8 mouse cellular contexts compared by ENCODE assay signal in genomic region chr10:53580137-53580536, GRCm38 (mm10). TPM values are rescaled to one million over a fixed set of nuclear protein-coding genes. Genes with fewer than 3 reads are reported as not detected.
A peak's percentile ranks its signal among the peaks of the same experiment; 100 is the strongest.
DNase-seq lines count a peak whose midpoint lies in the region; ATAC-seq lines count a peak whose summit lies in the region.

No protein-coding gene starts in this region.

- ATAC-seq in liver, embryonic 11.5 days (replicated peaks; ENCODE audit: low FRiP score), result peak; percentile 73
- ATAC-seq in stomach, embryonic 16.5 days (ENCODE audit: insufficient read depth, low FRiP score), result peak; percentile 74; the same call in 1 of the 2 replicates

- H3K4me3 ChIP-seq in liver, embryonic 11.5 days (ENCODE audit: low read depth, low read length), result peak overlapping the region; percentile 5; the same call in 1 of the 2 replicates
- peak overlapping the region; percentile 54 for H3K4me3 ChIP-seq in stomach, embryonic 16.5 days (replicated peaks; ENCODE audit: low read length)

- no peaks in the 10 kb centered on the region for H3K9me3 ChIP-seq in liver, embryonic 11.5 days (ENCODE audit: control insufficient read depth, low read length)
- H3K9me3 ChIP-seq in stomach, embryonic 16.5 days (replicated peaks; ENCODE audit: control insufficient read depth, low read length), result no peaks in the 10 kb centered on the region

- H3K36me3 ChIP-seq in liver, embryonic 11.5 days (ENCODE audit: control insufficient read depth, insufficient read depth, low read length), result no peaks in the 10 kb centered on the region
- no peaks in the 10 kb centered on the region for H3K36me3 ChIP-seq in stomach, embryonic 16.5 days (ENCODE audit: control insufficient read depth, insufficient read depth, low read length)

- intact Hi-C loops in heart, postnatal 10 days (cut with DNase I), result no loop called here

- no peaks in the 10 kb centered on the region for H3K27me3 ChIP-seq in liver, embryonic 11.5 days (replicated peaks; ENCODE audit: control insufficient read depth, insufficient read depth, low read length)
- H3K27me3 ChIP-seq in stomach, embryonic 16.5 days (ENCODE audit: control insufficient read depth, insufficient read depth, low read length), result no peaks in the 10 kb centered on the region

- H3K27ac ChIP-seq in liver, embryonic 11.5 days (ENCODE audit: low read depth, low read length), result no peak overlapping the region
- H3K27ac ChIP-seq in stomach, embryonic 16.5 days (ENCODE audit: low read length), result peak overlapping the region; percentile 52; the same call in 1 of the 2 replicates

- WGBS in liver, embryonic 11.5 days, result 33% methylated on average over 7 of the region's 7 CpGs
- 31% methylated on average over 7 of the region's 7 CpGs for WGBS in stomach, embryonic 16.5 days

- H3K4me1 ChIP-seq in liver, embryonic 11.5 days (replicated peaks; ENCODE audit: control insufficient read depth, insufficient read depth, low read length), result peaks cover 6% of the 10 kb centered on the region; the same call in 1 of the 2 replicates
- H3K4me1 ChIP-seq in stomach, embryonic 16.5 days (ENCODE audit: control insufficient read depth, insufficient read depth, low read length), result peaks cover 8% of the 10 kb centered on the region; the same call in 1 of the 2 replicates

- H3K4me2 ChIP-seq in liver, embryonic 11.5 days, result peak overlapping the region; percentile 67
- peak overlapping the region; percentile 76 for H3K4me2 ChIP-seq in stomach, embryonic 16.5 days (ENCODE audit: low read depth, low read length)

- H3K9ac ChIP-seq in liver, embryonic 11.5 days (ENCODE audit: low read depth, low read length), result no peak overlapping the region
- peak overlapping the region; percentile 31; the same call in 1 of the 2 replicates for H3K9ac ChIP-seq in stomach, embryonic 16.5 days (ENCODE audit: low read length)

- DNase-seq in heart, adult 11 months, result peak; percentile 91
- DNase-seq in heart, adult 9 months (ENCODE audit: low spot score in 2 of 2), result no peak
- peak; percentile 17 to 28 for DNase-seq in cerebellum, postnatal 25 days
- peak; percentile 12 to 31 for DNase-seq in heart, postnatal 10 days
- DNase-seq in liver, embryonic 11.5 days (ENCODE audit: low spot score), result no peak
- DNase-seq in urinary bladder, postnatal 36 days (ENCODE audit: low spot score in 2 of 2), result no peak
- no peak for DNase-seq in right cerebral cortex, postnatal 4 days

RNA-seq across cellular contexts. Expression of gene Asf1a, which starts 16.4 kb away (rescaled TPM):
- 10 to 100 TPM; 31.2 to 39.1 TPM for total RNA-seq in heart, postnatal 10 days (2021)
- 172 and 175 TPM in 2 replicates for polyA plus RNA-seq in liver, embryonic 11.5 days (2014; fragmentation: Nextera tagmentation; extraction: Ambion mirVana)
- 68.6 and 77.3 TPM in 2 replicates for polyA plus RNA-seq in stomach, embryonic 16.5 days (2015; fragmentation: Nextera tagmentation; extraction: Ambion mirVana)

RNA-seq across cellular contexts. Expression of gene Mcm9, which starts 50.1 kb away (rescaled TPM):
- 1 to 10 TPM; 7.8 to 9.6 TPM for total RNA-seq in heart, postnatal 10 days (2021)
- 9.1 and 9.2 TPM in 2 replicates for polyA plus RNA-seq in liver, embryonic 11.5 days (2014; fragmentation: Nextera tagmentation; extraction: Ambion mirVana)
- 6.1 and 8.7 TPM in 2 replicates for polyA plus RNA-seq in stomach, embryonic 16.5 days (2015; fragmentation: Nextera tagmentation; extraction: Ambion mirVana)

Comparison
In these comparisons a context has a peak if more than half of its experiments do, and no peak if none do; other contexts are left out.
1. DNase-seq: peak in heart, adult 11 months (single experiment), cerebellum, postnatal 25 days (2 of 2) and heart, postnatal 10 days (2 of 2); none in heart, adult 9 months (0 of 2), liver, embryonic 11.5 days (single experiment), urinary bladder, postnatal 36 days (0 of 2) and right cerebral cortex, postnatal 4 days (single experiment).